Mouse (Mus musculus): ENCODE results near the gene Bex3.
A peak's percentile ranks its signal among the peaks of the same experiment; 100 is the strongest.

Gene Bex3

GRCm38 (mm10) chrX:136313792-136314564 is 43.9 kb downstream of the Bex3 start:
- peak; percentile 14 to 15 for DNase-seq

- no peak for DNase-seq
Measured at GRCm38 (mm10) chrX:136319953-136320352, 49.9 kb downstream of the Bex3 start.
